Mouse (Mus musculus): Measurements from ENCODE around the gene Soat2. TPM values are rescaled to one million over a fixed set of nuclear protein-coding genes. Genes with fewer than 3 reads are reported as not detected.

Soat2 gene
- polyA plus RNA-seq, 1 experiment from 2014 or later = 6.2 TPM

GRCm38 (mm10) chr15:102116753-102117415 lies 33.4 kb upstream of the Soat2 start:
- no peaks in the 10 kb centered on the region for H3K27me3 ChIP-seq (replicated peaks)
- peak overlapping the region; percentile 12; the same call in 1 of the 2 replicates for H3K27ac ChIP-seq
- H3K9ac ChIP-seq = no peak overlapping the region
- H3K4me2 ChIP-seq = no peak overlapping the region
- peaks cover 60% of the 10 kb centered on the region for H3K36me3 ChIP-seq
- H3K4me3 ChIP-seq (replicated peaks) = no peak overlapping the region
- H3K4me1 ChIP-seq = peaks cover 9% of the 10 kb centered on the region; the same call in 1 of the 2 replicates
- H3K9me3 ChIP-seq = no peaks in the 10 kb centered on the region
- 65% methylated on average over 11 of the region's 11 CpGs for WGBS
- ATAC-seq (ENCODE audit: insufficient read depth, low FRiP score, low read depth) = no peak

- H3K36me3 ChIP-seq = peaks cover 56% of the 10 kb centered on the region
These were observed 32.6 kb upstream of the Soat2 start for GRCm38 (mm10) chr15:102117461-102118443.

GRCm38 (mm10) chr15:102118591-102118990 lies 31.7 kb upstream of the Soat2 start:
- H3K27me3 ChIP-seq (replicated peaks) = no peaks in the 10 kb centered on the region
- no peaks in the 10 kb centered on the region for H3K9me3 ChIP-seq
- H3K27ac ChIP-seq = no peak overlapping the region
- H3K4me2 ChIP-seq = no peak overlapping the region
- 86% methylated on average over 4 of the region's 4 CpGs for WGBS
- ATAC-seq (ENCODE audit: insufficient read depth, low FRiP score, low read depth) = no peak
- no peak overlapping the region for H3K4me3 ChIP-seq (replicated peaks)
- H3K36me3 ChIP-seq = peaks cover 48% of the 10 kb centered on the region
- peaks cover 9% of the 10 kb centered on the region; the same call in 1 of the 2 replicates for H3K4me1 ChIP-seq
- H3K9ac ChIP-seq = no peak overlapping the region

More at GRCm38 (mm10) chr15:102117461-102118443, 32.6 kb upstream of the Soat2 start:
- no peak overlapping the region for H3K4me3 ChIP-seq (replicated peaks)
- no peaks in the 10 kb centered on the region for H3K9me3 ChIP-seq
- no peaks in the 10 kb centered on the region for H3K27me3 ChIP-seq (replicated peaks)
- H3K9ac ChIP-seq = no peak overlapping the region
- no peak overlapping the region for H3K4me2 ChIP-seq
- H3K4me1 ChIP-seq = peaks cover 9% of the 10 kb centered on the region; the same call in 1 of the 2 replicates
- H3K27ac ChIP-seq = peak overlapping the region; percentile 12; the same call in 1 of the 2 replicates
- 0 out of 2 replicates have a peak, but pooled peaks have one; percentile 15 for ATAC-seq (ENCODE audit: insufficient read depth, low FRiP score, low read depth)
- WGBS = 75% methylated on average over 19 of the region's 19 CpGs

GRCm38 (mm10) chr15:102119121-102119830 lies 31.1 kb upstream of the Soat2 start:
- Histone ChIP-seq H3K9ac (no peak overlapping the region), H3K27ac (no peak overlapping the region), H3K9me3 (no peaks in the 10 kb centered on the region), H3K27me3 (replicated peaks) (no peaks in the 10 kb centered on the region), H3K36me3 (peaks cover 46% of the 10 kb centered on the region), H3K4me2 (no peak overlapping the region), H3K4me1 (peaks cover 9% of the 10 kb centered on the region; the same call in 1 of the 2 replicates), H3K4me3 (replicated peaks) (no peak overlapping the region)
- no peak for ATAC-seq (ENCODE audit: insufficient read depth, low FRiP score, low read depth)
- 76% methylated on average over 8 of the region's 8 CpGs for WGBS

GRCm38 (mm10) chr15:102119831-102120170 lies 30.5 kb upstream of the Soat2 start:
- H3K27ac ChIP-seq = no peak overlapping the region
- no peak overlapping the region for H3K4me2 ChIP-seq
- no peaks in the 10 kb centered on the region for H3K27me3 ChIP-seq (replicated peaks)
- H3K4me3 ChIP-seq (replicated peaks) = no peak overlapping the region
- WGBS = 60% methylated on average over 2 of the region's 2 CpGs
- peaks cover 9% of the 10 kb centered on the region; the same call in 1 of the 2 replicates for H3K4me1 ChIP-seq
- no peak overlapping the region for H3K9ac ChIP-seq
- H3K36me3 ChIP-seq = peaks cover 46% of the 10 kb centered on the region
- ATAC-seq (ENCODE audit: insufficient read depth, low FRiP score, low read depth) = no peak
- no peaks in the 10 kb centered on the region for H3K9me3 ChIP-seq

GRCm38 (mm10) chr15:102120530-102120929 lies 29.8 kb upstream of the Soat2 start:
- peaks cover 9% of the 10 kb centered on the region; the same call in 1 of the 2 replicates for H3K4me1 ChIP-seq
- H3K4me3 ChIP-seq (replicated peaks) = no peak overlapping the region
- H3K27ac ChIP-seq = no peak overlapping the region
- no peaks in the 10 kb centered on the region for H3K27me3 ChIP-seq (replicated peaks)
- WGBS = 75% methylated on average over 5 of the region's 5 CpGs
- H3K4me2 ChIP-seq = no peak overlapping the region
- H3K9ac ChIP-seq = no peak overlapping the region
- ATAC-seq (ENCODE audit: insufficient read depth, low FRiP score, low read depth) = no peak
- no peaks in the 10 kb centered on the region for H3K9me3 ChIP-seq
- peaks cover 43% of the 10 kb centered on the region for H3K36me3 ChIP-seq

GRCm38 (mm10) chr15:102126303-102126702 lies 24.0 kb upstream of the Soat2 start:
- Histone ChIP-seq H3K4me1 (no peaks in the 10 kb centered on the region), H3K4me2 (no peak overlapping the region), H3K27me3 (replicated peaks) (no peaks in the 10 kb centered on the region), H3K27ac (no peak overlapping the region), H3K9ac (no peak overlapping the region), H3K36me3 (peaks cover 62% of the 10 kb centered on the region), H3K9me3 (no peaks in the 10 kb centered on the region), H3K4me3 (replicated peaks) (no peak overlapping the region)
- WGBS = 56% methylated on average over 2 of the region's 2 CpGs
- ATAC-seq (ENCODE audit: insufficient read depth, low FRiP score, low read depth) = no peak

- Histone ChIP-seq H3K4me2 (no peak overlapping the region), H3K27me3 (replicated peaks) (no peaks in the 10 kb centered on the region), H3K9me3 (no peaks in the 10 kb centered on the region), H3K27ac (peak overlapping the region; percentile 46; the same call in 1 of the 2 replicates), H3K4me1 (peaks cover 16% of the 10 kb centered on the region), H3K4me3 (replicated peaks) (no peak overlapping the region), H3K9ac (no peak overlapping the region), H3K36me3 (peaks cover 35% of the 10 kb centered on the region)
- no peak for ATAC-seq (ENCODE audit: insufficient read depth, low FRiP score, low read depth)
- WGBS = 58% methylated on average over 9 of the region's 9 CpGs
These were observed 17.0 kb upstream of the Soat2 start for GRCm38 (mm10) chr15:102133314-102133713.

GRCm38 (mm10) chr15:102134709-102135108 lies 15.6 kb upstream of the Soat2 start:
- whole genome bisulfite sequencing = 60% methylated on average over 2 of the region's 2 CpGs
- peak overlapping the region; percentile 89; the same call in 1 of the 2 replicates for H3K4me3 ChIP-seq (replicated peaks)
- H3K4me1 ChIP-seq = peaks cover 16% of the 10 kb centered on the region
- ATAC-seq (ENCODE audit: insufficient read depth, low FRiP score, low read depth) = no peak
- no peak overlapping the region for H3K27ac ChIP-seq
- no peak overlapping the region for H3K9ac ChIP-seq
- peaks cover 24% of the 10 kb centered on the region for H3K36me3 ChIP-seq
- H3K27me3 ChIP-seq (replicated peaks) = no peaks in the 10 kb centered on the region
- no peaks in the 10 kb centered on the region for H3K9me3 ChIP-seq
- peak overlapping the region; percentile 83; the same call in 1 of the 2 replicates for H3K4me2 ChIP-seq

- Histone ChIP-seq H3K9me3 (no peaks in the 10 kb centered on the region), H3K4me3 (replicated peaks) (peak overlapping the region; percentile 89), H3K27ac (peak overlapping the region; percentile 76), H3K9ac (peak overlapping the region; percentile 77), H3K27me3 (replicated peaks) (no peaks in the 10 kb centered on the region), H3K4me2 (peak overlapping the region; percentile 83), H3K4me1 (peaks cover 16% of the 10 kb centered on the region), H3K36me3 (peaks cover 15% of the 10 kb centered on the region; the same call in 1 of the 2 replicates)
- 2% methylated on average over 34 of the region's 35 CpGs for WGBS
- ATAC-seq (ENCODE audit: insufficient read depth, low FRiP score, low read depth) = no peak; the same call in 1 of the 2 replicates
These were observed 14.7 kb upstream of the Soat2 start for GRCm38 (mm10) chr15:102135522-102136128.
